ENCODE assay signal across 8 mouse cellular contexts in genomic region chr9:44486335-44486734, GRCm38 (mm10). TPM values are rescaled to one million over a fixed set of nuclear protein-coding genes. Genes with fewer than 3 reads are reported as not detected.
DNase-seq lines count a peak whose midpoint lies in the region; ATAC-seq and TF ChIP-seq lines count a peak whose summit lies in the region.
"Had no signal": no experiment of that assay in that cellular context is flagged by ENCODE, and none has a peak within 500 bp of the region (broad histone marks: within the 10 kb centered on the region; RNA-seq: fewer than 3 reads in every experiment).

No protein-coding gene starts in this region.

- WGBS in forebrain, postnatal 0 days: 8% methylated on average over 3 of the region's 3 CpGs
- WGBS in kidney, adult 2 months: 12% methylated on average over 3 of the region's 3 CpGs
- 5% methylated on average over 3 of the region's 3 CpGs for WGBS in lung, embryonic 14.5 days

- H3K4me1 ChIP-seq in E14TG2a.4 (replicated peaks; ENCODE audit: low read depth, low read length): peaks cover 90% of the 10 kb centered on the region
- H3K4me1 ChIP-seq in forebrain, postnatal 0 days (ENCODE audit: insufficient read depth): peaks cover 51% of the 10 kb centered on the region
- peaks cover 57% of the 10 kb centered on the region for H3K4me1 ChIP-seq in kidney, adult 2 months (ENCODE audit: control insufficient read depth, insufficient read depth, low read length)
- peaks cover 66% of the 10 kb centered on the region for H3K4me1 ChIP-seq in lung, embryonic 14.5 days (ENCODE audit: insufficient read depth)

- H3K9me3 ChIP-seq in E14TG2a.4 (ENCODE audit: low read length): no peaks in the 10 kb centered on the region
- no peaks in the 10 kb centered on the region for H3K9me3 ChIP-seq in forebrain, postnatal 0 days (ENCODE audit: low read length)
- no peaks in the 10 kb centered on the region for H3K9me3 ChIP-seq in lung, embryonic 14.5 days (ENCODE audit: low read depth, low read length)

- no peaks in the 10 kb centered on the region for H3K36me3 ChIP-seq in E14TG2a.4 (ENCODE audit: insufficient read depth, low read length)
- H3K36me3 ChIP-seq in forebrain, postnatal 0 days (ENCODE audit: insufficient read depth): 0 out of 2 replicates have a peak, but pooled peaks cover under 1% of the 10 kb centered on the region
- H3K36me3 ChIP-seq in kidney, adult 2 months (ENCODE audit: control insufficient read depth, insufficient read depth, low read length): no peaks in the 10 kb centered on the region
- H3K36me3 ChIP-seq in lung, embryonic 14.5 days (ENCODE audit: insufficient read depth): 0 out of 2 replicates have a peak, but pooled peaks cover 10% of the 10 kb centered on the region

- ATAC-seq in forebrain, postnatal 0 days: no peak
- no peak for ATAC-seq in lung, embryonic 14.5 days (ENCODE audit: insufficient read depth)
- ATAC-seq in cerebellum, adult (ENCODE audit: insufficient number of reproducible peaks, low FRiP score, low TSS enrichment): no peak

- no peak overlapping the region for H3K27ac ChIP-seq in forebrain, postnatal 0 days (ENCODE audit: low read depth, low read length)
- peak overlapping the region; percentile 92 for H3K27ac ChIP-seq in kidney, adult 2 months (ENCODE audit: insufficient read depth, low read depth, low read length)
- peak overlapping the region; percentile 98 for H3K27ac ChIP-seq in lung, embryonic 14.5 days (ENCODE audit: low read depth)

- peak overlapping the region; percentile 13; the same call in 1 of the 2 replicates for H3K4me3 ChIP-seq in E14TG2a.4 (replicated peaks; ENCODE audit: low read length)
- H3K4me3 ChIP-seq in forebrain, postnatal 0 days (ENCODE audit: low read depth, low read length): peak overlapping the region; percentile 22; the same call in 1 of the 2 replicates
- peak overlapping the region; percentile 72 for H3K4me3 ChIP-seq in kidney, adult 2 months (ENCODE audit: insufficient read depth, low read depth, low read length)
- peak overlapping the region; percentile 98 for H3K4me3 ChIP-seq in lung, embryonic 14.5 days (ENCODE audit: low read depth, low read length)

- no peak for TF ChIP-seq CTCF in E14TG2a.4 (conservative IDR thresholded peaks at IDR 0.05; ENCODE audit: low read length)
- no peak for TF ChIP-seq CTCF in forebrain, postnatal 0 days (IDR thresholded peaks at IDR 0.05; ENCODE audit: low read depth)
- no peak for TF ChIP-seq CTCF in kidney, adult 2 months (conservative IDR thresholded peaks at IDR 0.05; ENCODE audit: insufficient read depth, insufficient read length, low read depth, low read length)
- no peak for TF ChIP-seq CTCF in lung, embryonic 14.5 days (IDR thresholded peaks at IDR 0.05; ENCODE audit: low read depth)

- H3K4me2 ChIP-seq in forebrain, postnatal 0 days (ENCODE audit: low read depth): peak overlapping the region; percentile 93
- H3K4me2 ChIP-seq in lung, embryonic 14.5 days: peak overlapping the region; percentile 88

- no peak overlapping the region for H3K9ac ChIP-seq in forebrain, postnatal 0 days
- H3K9ac ChIP-seq in lung, embryonic 14.5 days: peak overlapping the region; percentile 93; the same call in 1 of the 2 replicates

- H3K27me3 ChIP-seq in E14TG2a.4 (ENCODE audit: insufficient read depth, low read length): peaks cover 24% of the 10 kb centered on the region
- H3K27me3 ChIP-seq in forebrain, postnatal 0 days (ENCODE audit: insufficient read depth, low read length): no peaks in the 10 kb centered on the region
- no peaks in the 10 kb centered on the region for H3K27me3 ChIP-seq in kidney, adult 2 months (replicated peaks; ENCODE audit: control insufficient read depth, insufficient read depth, low read length)
- H3K27me3 ChIP-seq in lung, embryonic 14.5 days (ENCODE audit: insufficient read depth, low read length): no peaks in the 10 kb centered on the region

- peak; percentile 83 for DNase-seq in adipocyte (ENCODE audit: low spot score)
- DNase-seq in forebrain, postnatal 0 days: no peak
- peak; percentile 88 for DNase-seq in kidney, adult 2 months
- DNase-seq in lung, embryonic 14.5 days: peak; percentile 75
- DNase-seq in testis, postnatal 10 days (ENCODE audit: low spot score): peak; percentile 67

- no peak for TF ChIP-seq POLR2A in kidney, adult 2 months (IDR thresholded peaks at IDR 0.05; ENCODE audit: low read depth, low read length)

RNA-seq across cellular contexts. Expression of gene Bcl9l, which starts 3.7 kb away (rescaled TPM):
- 29.2 and 38.7 TPM in 2 replicates for total RNA-seq in forebrain, postnatal 0 days (2014; rRNA removed)
- polyA plus RNA-seq in forebrain, postnatal 0 days (2015; fragmentation: Nextera tagmentation; extraction: Ambion mirVana): 9.3 and 13.0 TPM in 2 replicates
- 23.1 and 25.1 TPM in 2 replicates for polyA plus RNA-seq in kidney, adult 2 months (2012; rRNA removed)
- polyA plus RNA-seq in lung, embryonic 14.5 days (2014; fragmentation: Nextera tagmentation; extraction: Ambion mirVana): 16.3 and 17.3 TPM in 2 replicates

RNA-seq across cellular contexts. Expression of gene Upk2, which starts 31.6 kb away (rescaled TPM):
- total RNA-seq in forebrain, postnatal 0 days (2014; rRNA removed): not detected in 2 replicates
- not detected in 2 replicates for polyA plus RNA-seq in forebrain, postnatal 0 days (2015; fragmentation: Nextera tagmentation; extraction: Ambion mirVana)
- polyA plus RNA-seq in kidney, adult 2 months (2012; rRNA removed): 9.0 and 11.6 TPM in 2 replicates
- 0.39 and 0.53 TPM in 2 replicates for polyA plus RNA-seq in lung, embryonic 14.5 days (2014; fragmentation: Nextera tagmentation; extraction: Ambion mirVana)
- total RNA-seq: neutrophil, adult 5-6 weeks had no signal

RNA-seq across cellular contexts. Expression of gene Foxr1, which starts 45.4 kb away (rescaled TPM):
- total RNA-seq in forebrain, postnatal 0 days (2014; rRNA removed): not detected in 2 replicates
- polyA plus RNA-seq in forebrain, postnatal 0 days (2015; fragmentation: Nextera tagmentation; extraction: Ambion mirVana): not detected in 2 replicates
- not detected in 2 replicates for polyA plus RNA-seq in kidney, adult 2 months (2012; rRNA removed)
- polyA plus RNA-seq in lung, embryonic 14.5 days (2014; fragmentation: Nextera tagmentation; extraction: Ambion mirVana): not detected in 2 replicates
- total RNA-seq: neutrophil, adult 5-6 weeks had no signal

Comparison
In these comparisons a context has a peak if more than half of its experiments do, and no peak if none do; other contexts are left out.
1. H3K4me3 ChIP-seq: peak in every context shown above with its lines; median percentile 98 in lung, embryonic 14.5 days; 72 in kidney, adult 2 months; 22 in forebrain, postnatal 0 days; 13 in E14TG2a.4.